Mouse (Mus musculus): ENCODE measurements around the gene Rbl2. TPM values are rescaled to one million over a fixed set of nuclear protein-coding genes. Genes with fewer than 3 reads are reported as not detected.

Gene Rbl2
- total RNA-seq, 2 experiments from 2014 or later = 27.0 to 31.6 TPM

- no peak for DNase-seq
Measured at GRCm38 (mm10) chr8:91106271-91106670, 36.4 kb downstream of the Rbl2 start.

GRCm38 (mm10) chr8:91111868-91112477, 42.1 kb downstream of the Rbl2 start:
- no peak for DNase-seq

DNA sequence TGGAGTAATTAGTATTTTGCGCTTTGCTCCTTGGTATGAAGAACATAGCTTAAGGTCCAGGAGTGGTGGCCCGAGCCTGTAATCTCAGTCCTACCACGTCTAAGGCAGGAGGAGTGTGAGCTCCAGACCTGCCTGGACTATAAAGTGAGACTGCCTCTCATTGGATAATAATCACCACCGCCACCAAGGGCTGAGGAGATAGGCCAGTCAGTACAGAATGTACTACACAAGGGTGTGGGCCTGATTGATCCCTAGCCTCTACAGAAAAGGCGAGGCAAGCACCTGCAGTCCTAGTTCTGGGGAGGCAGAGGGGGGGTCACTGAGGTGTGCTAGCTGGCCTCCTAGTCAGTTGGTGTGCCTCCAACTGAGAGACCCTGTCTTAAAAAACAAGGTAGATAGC, 44.6 kb downstream of the Rbl2 start:
- DNase-seq = no peak

DNA sequence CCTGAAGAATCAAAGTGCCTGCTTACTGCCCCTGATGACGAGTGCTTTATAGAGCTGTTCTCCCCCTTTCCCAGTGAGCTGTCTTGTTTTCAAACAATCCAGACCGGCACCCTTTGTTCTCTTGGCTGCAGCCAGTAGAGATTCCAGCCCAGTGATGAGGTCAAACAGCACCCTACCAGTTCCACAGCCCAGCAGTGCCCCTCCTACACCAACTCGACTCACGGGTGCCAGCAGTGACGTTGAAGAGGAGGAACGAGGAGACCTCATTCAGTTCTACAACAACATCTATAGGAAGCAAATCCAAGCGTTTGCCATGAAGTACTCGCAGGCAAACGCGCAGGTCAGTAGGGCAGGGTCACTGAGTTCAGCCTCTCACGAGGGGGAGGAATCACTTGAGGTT, 45.1 kb downstream of the Rbl2 start:
- no peak for DNase-seq

- no peak for DNase-seq
Measured at GRCm38 (mm10) chr8:91117537-91117936, 47.7 kb downstream of the Rbl2 start.

- no peak for DNase-seq
Measured at GRCm38 (mm10) chr8:91118131-91118530, 48.3 kb downstream of the Rbl2 start.

DNA sequence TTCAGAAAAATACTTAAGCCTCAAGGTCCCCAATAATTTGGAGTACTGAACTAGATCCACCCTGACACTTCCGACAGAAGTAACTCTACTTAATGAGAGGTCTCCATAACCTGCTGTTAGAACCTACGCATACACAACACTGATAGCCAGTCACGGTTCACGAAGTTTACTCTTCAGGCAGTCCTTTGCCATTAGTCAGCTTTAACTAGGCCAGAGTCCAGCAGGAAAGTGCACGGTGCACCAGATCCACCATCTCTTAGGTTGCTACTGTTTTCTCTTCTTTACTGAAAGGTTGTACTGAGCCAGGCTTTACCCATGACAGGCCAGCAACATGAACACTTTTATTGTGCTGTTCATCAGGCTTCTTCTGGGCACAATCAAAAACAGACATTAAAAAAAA, 54.5 kb downstream of the Rbl2 start:
- DNase-seq = no peak

GRCm38 (mm10) chr8:91126786-91127185, 56.9 kb downstream of the Rbl2 start:
- no peak for DNase-seq

GRCm38 (mm10) chr8:91132731-91133130, 62.9 kb downstream of the Rbl2 start:
- DNase-seq = no peak

DNA sequence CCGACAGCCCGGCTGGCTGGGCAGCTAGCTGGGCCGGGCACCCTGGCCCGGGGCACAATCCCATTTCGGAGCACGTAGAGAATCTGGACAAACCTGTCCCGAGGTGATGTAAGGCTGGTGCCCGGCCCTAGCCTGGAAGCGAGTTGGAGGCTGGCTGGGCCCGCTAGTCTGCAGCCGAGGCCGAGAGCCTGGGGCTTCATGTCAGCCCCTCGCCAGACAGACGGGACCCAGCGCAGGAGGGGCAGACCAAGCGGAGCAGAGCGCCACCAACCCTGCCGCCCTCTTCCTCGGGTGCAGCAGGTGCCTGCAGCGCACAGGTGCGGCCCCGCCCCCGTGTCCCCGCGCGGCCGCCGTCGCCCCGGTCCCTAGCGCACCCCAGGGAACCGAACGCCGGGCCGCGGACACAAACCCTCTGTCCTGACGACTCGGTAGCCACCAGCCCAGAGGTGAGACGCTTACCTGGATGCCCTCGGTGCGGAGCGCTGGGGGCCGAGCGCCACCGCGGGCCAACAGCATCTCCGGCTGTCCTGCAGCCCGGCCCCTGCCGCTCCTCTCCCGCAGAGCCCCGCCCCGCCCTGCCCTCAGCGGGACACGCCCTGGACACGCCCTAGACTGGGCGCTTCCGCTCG, 63.7 kb downstream of the Rbl2 start:
- no peak for DNase-seq

DNA sequence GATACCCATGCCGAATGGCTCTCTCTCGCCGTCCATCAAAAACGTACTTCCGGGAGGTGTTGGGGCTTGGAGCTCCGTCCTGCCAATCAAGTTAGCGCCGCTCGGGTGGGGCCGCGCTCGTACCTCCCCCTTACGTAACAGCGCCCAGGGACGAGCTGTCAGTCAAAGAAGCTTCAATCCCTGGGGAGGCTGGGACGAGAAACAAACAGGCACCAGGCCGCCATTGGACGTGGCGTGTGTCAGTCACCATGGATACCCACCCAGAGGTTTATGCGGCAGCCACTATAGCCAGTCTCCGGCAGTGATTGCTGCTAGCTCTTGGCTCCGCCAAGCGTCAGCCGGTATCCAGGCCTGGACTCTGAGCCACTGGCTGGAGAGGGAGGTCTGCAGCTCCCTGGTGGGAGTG, 64.2 kb downstream of the Rbl2 start:
- peak; percentile 99 for DNase-seq

- DNase-seq = no peak
Measured at GRCm38 (mm10) chr8:91134659-91135058, 64.8 kb downstream of the Rbl2 start.

GRCm38 (mm10) chr8:91135308-91136181, 65.7 kb downstream of the Rbl2 start:
- no peak for DNase-seq

DNA sequence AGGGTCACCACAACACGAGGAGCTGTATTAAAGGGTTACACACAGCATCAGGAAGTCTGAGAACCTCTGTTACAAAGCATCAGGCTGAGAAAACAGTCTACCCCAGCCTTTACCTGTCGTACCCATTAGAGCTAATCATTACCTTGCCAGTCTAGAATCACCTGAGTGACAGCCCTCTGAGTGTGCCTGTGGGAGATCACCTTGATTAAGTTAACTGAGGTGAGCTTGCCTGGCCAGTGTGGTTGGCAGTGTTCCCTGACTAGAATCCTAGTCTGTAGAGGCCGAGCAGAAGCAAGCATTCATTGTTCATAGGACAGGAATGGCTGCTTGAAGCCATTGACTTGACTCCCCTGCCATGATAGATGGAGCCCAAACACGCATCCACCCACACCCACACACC, 71.0 kb downstream of the Rbl2 start:
- DNase-seq = no peak

- DNase-seq = no peak
Measured at GRCm38 (mm10) chr8:91147715-91148114, 77.9 kb downstream of the Rbl2 start.

DNA sequence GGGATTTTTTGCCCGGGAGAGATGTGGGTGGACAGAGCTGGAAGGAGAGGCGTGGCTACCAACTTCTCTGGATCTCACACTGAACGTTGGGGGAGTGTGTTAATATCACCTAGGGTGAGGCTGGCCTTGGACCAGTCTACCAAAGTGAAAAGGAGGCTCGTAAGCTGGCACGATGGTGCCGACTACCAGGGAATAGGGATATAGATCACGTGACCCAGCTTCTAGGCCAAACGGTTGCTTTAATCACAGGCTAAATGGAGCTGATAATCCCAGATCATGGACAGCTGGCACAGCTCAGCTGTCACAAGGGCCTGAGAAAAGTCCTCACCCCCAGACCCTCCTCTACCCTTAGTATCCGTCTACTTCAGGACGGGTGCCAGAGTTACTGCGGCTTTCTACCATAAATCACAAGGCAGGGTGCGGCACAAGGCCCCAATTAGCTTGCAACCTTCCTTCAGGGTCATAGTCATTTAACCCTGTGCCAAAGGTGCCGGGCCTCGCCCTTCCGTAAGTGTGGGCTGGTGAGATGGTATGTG, 78.9 kb downstream of the Rbl2 start:
- DNase-seq = no peak

- no peak for DNase-seq
Measured at GRCm38 (mm10) chr8:91149298-91149697, 79.4 kb downstream of the Rbl2 start.

- no peak for DNase-seq
Measured at GRCm38 (mm10) chr8:91151531-91151930, 81.7 kb downstream of the Rbl2 start.

GRCm38 (mm10) chr8:91153831-91154230, 84.0 kb downstream of the Rbl2 start:
- no peak for DNase-seq

- no peak for DNase-seq
Measured at GRCm38 (mm10) chr8:91154564-91154963, 84.7 kb downstream of the Rbl2 start.

GRCm38 (mm10) chr8:91158617-91159016, 88.8 kb downstream of the Rbl2 start:
- DNase-seq = no peak

DNA sequence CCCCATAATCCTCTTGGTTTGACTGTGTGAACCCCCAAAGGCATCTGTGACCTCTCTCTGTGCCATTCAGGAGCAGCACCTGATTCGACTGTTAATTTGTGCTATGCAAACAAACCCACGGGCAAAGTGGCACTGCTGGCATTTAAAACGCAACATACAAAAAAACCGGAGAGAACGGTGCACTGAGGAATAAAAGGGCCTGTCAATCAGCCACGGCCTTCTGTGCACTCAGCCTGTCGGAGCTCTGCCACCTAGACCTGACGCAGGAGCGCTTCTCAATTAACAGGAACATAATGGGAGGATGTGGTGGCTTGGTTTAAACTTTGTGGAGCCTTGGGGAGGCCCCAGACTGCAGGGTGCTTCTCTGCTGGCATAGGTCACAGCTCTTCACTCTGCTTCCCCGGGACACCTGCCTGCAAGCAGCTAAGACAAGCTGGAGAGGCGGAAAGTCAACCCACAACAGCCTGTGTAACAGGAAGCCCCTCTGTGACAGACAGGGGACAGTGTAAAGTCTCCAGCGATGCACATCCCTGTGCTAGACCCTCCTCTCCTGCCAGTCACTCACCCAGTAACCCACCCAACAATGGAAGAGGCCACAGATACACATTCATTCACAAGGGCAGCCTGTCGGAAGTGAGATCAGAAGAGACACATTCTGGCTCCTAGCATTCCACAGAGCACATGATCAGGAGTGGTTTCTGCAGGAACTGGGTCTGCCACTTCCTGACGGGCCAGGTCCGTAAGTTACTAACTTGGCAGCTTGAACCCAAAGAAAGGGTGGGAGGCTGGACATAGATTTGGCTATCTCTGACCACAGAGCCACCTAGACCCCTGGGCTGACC, 90.3 kb downstream of the Rbl2 start:
- no peak for DNase-seq
